Mouse (Mus musculus): Measurements from ENCODE around the gene Kcnc3. TPM values are rescaled to one million over a fixed set of nuclear protein-coding genes. Genes with fewer than 3 reads are reported as not detected.

Kcnc3 gene
- total RNA-seq, 4 experiments from 2014 or later, result 3.6 to 5.1 (median 4.5) TPM

- DNase-seq (ENCODE audit: low spot score in 2 of 2), result no peak
Observed at GRCm38 (mm10) chr7:44626966-44627365, 36.5 kb downstream of the Kcnc3 start.

GRCm38 (mm10) chr7:44628402-44629034 lies 38.1 kb downstream of the Kcnc3 start:
- DNase-seq (ENCODE audit: low spot score in 2 of 2), result no peak

GRCm38 (mm10) chr7:44630437-44630836 lies 40.0 kb downstream of the Kcnc3 start:
- no peak for DNase-seq (ENCODE audit: low spot score in 2 of 2)

DNA sequence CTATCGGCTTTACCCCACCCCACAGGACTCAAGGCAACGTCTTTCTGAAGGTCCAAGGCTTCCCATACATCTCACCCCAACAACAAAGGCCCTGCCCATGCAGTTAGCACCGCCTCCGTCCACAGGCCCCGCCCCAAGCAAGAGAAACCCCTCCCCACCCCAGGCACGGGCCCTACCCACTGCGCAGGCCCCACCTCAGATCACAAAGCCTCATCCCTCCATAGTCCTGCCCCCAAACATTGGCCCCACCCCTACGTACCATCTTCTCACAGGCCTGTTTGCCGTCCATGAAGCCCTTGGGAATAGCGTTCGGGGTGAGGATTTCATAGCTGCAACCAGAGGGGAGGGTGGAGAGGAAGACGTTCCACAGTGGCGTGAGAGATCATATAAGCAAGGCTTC lies 42.2 kb downstream of the Kcnc3 start:
- no peak for DNase-seq (ENCODE audit: low spot score in 2 of 2)

DNA sequence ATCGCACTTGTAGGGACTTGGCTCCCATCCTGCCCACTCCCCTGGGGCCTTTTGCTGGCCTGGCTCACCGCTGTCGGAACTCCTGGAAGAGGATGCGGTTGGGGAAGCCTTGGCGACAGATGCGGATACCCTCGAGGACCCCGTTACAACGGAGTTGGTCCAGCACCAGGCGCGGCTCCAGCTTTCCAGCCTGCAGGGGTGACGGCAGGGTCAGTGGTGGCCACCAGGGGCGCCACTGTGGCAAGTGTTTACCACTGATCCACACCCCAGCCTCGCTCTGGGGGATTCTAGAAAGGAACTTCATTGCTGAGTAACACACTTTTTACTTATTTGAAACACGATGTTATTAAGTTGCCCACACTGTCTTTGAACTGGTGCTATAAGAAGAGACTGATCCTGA lies 42.9 kb downstream of the Kcnc3 start:
- DNase-seq (ENCODE audit: low spot score in 2 of 2), result no peak

DNA sequence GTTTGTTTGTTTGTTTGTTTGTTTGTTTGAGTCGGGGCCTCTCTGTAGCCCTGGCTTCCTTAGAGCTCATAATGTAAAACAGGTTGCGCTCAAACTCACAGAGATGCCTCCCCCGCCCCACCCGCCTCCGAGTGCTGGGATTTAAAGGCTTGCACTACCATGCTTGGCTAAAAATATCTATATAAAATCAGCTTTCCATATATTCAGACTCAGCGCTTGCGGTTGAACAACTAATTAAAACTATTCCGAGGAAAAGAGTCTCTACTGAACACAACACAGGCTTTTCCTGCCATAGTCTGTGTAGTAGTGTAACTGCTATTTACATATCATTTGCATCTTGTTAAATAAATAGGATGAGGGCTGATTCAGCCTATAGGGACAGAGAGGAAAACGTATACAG lies 46.2 kb downstream of the Kcnc3 start:
- DNase-seq (ENCODE audit: low spot score in 2 of 2), result no peak

GRCm38 (mm10) chr7:44638663-44639062 lies 48.2 kb downstream of the Kcnc3 start:
- no peak for DNase-seq (ENCODE audit: low spot score in 2 of 2)

- no peak for DNase-seq (ENCODE audit: low spot score in 2 of 2)
Observed at GRCm38 (mm10) chr7:44640843-44641605, 50.6 kb downstream of the Kcnc3 start.

- no peak for DNase-seq (ENCODE audit: low spot score in 2 of 2)
Observed at GRCm38 (mm10) chr7:44641887-44642286, 51.4 kb downstream of the Kcnc3 start.

DNA sequence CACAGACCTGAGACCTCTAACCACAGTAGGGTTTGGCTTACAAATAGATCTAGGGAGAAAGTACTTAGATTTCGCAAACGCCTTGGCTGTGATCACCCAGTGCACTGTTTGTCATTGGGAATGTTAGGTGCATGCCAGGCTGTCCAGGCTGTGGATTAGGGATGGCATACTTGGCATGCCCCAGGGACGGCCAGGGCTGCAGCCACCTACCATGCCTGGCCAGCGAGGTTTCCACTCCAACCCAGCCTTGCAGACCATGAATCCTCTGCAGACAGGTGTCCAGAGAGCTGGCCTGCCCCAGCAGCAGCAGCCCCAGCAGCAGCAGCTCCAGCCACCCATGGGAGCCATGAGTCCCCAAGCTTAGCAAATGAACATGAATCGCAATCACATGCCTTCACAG lies 54.8 kb downstream of the Kcnc3 start:
- DNase-seq (ENCODE audit: low spot score in 2 of 2), result no peak

- DNase-seq (ENCODE audit: low spot score in 2 of 2), result no peak
Observed at GRCm38 (mm10) chr7:44645951-44646350, 55.5 kb downstream of the Kcnc3 start.

- DNase-seq (ENCODE audit: low spot score in 2 of 2), result peak in 1 of 2 experiments; percentile 49
Observed at GRCm38 (mm10) chr7:44647042-44647724, 56.7 kb downstream of the Kcnc3 start.

DNA sequence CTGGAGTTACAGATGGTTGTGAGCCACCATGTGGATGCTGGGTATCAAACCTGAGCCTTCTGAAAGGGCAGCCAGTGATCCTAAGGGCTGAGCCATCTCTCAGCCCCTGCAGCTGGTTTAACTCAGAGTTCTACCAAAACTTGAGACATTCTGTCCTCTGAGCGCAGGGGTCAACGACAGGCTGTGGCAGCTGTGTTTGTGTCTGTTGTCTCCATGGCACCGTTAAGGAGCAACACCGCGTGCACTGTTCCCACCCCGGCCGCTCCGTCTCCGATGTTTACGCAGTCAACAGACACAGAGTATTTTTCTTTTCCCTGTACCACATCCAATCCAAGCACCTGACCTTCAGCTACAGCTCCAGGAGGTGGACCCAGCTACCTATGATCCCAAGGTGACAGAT lies 57.3 kb downstream of the Kcnc3 start:
- DNase-seq (ENCODE audit: low spot score in 2 of 2), result no peak

DNA sequence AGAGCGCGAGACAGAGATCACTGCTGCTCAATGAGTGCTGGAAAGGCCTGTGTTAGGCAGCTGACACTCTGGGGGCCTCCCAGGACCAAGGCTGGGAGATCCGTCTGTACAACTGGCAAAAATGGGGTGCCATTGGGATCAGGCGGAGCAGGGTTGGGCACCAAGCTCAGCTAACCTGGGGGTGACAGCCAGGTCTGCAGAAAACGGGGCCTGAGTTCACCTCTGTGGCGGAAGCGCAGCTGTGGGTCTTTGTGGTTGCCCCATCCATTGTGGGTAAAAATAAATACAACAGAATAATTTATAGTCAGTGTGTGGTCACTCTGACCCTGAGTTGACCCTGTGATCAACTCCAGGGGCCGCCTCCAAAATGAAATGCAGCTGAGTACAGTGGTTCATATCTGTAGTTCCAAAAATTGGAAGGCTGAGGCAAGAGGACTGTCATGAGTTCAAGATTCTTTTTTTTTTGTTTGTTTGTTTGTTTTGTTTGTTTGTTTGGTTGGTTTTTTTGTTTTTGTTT lies 58.7 kb downstream of the Kcnc3 start:
- DNase-seq (ENCODE audit: low spot score in 2 of 2), result no peak

DNA sequence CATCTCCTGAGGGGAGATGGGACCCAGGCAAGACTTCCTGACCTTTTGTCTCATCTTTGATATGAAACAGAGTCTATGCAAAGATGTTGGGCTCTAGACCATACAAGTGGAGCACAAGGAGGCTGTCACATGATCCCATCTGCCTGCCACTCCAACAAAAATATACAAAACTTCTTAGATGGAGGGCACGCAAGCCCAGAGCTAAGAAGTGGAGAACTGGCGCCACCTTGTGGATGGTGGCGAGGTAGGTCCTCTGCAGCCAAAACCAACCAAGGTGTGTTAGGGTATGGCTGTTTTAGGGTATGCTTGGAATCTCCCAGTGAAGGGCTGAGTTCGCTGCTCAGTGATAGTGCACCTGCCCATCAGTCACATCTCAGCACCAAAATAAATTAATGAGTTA lies 59.5 kb downstream of the Kcnc3 start:
- no peak for DNase-seq (ENCODE audit: low spot score in 2 of 2)

GRCm38 (mm10) chr7:44651416-44651815 lies 61.0 kb downstream of the Kcnc3 start:
- no peak for DNase-seq (ENCODE audit: low spot score in 2 of 2)

GRCm38 (mm10) chr7:44653773-44654172 lies 63.3 kb downstream of the Kcnc3 start:
- DNase-seq (ENCODE audit: low spot score in 2 of 2), result no peak

Other genes starting within 250 kb of the Kcnc3 start
- 1 to 10 TPM; 3.2 to 7.0 (median 5.2) TPM for gene Syt3, start 206.6 kb upstream of the Kcnc3 start, total RNA-seq (2022)
- not detected for gene 1700008O03Rik, start 204.8 kb upstream of the Kcnc3 start, total RNA-seq (2022)
- gene Lrrc4b, start 161.6 kb upstream of the Kcnc3 start, total RNA-seq (2022), result under 1 TPM; 0.10 to 0.27 (median 0.11) TPM
- gene Aspdh, start 125.3 kb upstream of the Kcnc3 start, total RNA-seq (2022), result under 1 TPM in 1 of 4 experiments, not detected in 3; 0.29 TPM
- 10 to 100 TPM; 48.9 to 66.1 (median 56.3) TPM for gene Josd2, start 122.7 kb upstream of the Kcnc3 start, total RNA-seq (2022)
- 10 to 100 TPM; 48.6 to 53.7 (median 51.8) TPM for gene Emc10, start 94.1 kb upstream of the Kcnc3 start, total RNA-seq (2022)
- gene Fam71e1, start 94.1 kb upstream of the Kcnc3 start, total RNA-seq (2022), result 1 to 10 TPM; 3.4 to 5.4 (median 4.4) TPM
- gene Mybpc2, start 66.0 kb upstream of the Kcnc3 start, total RNA-seq (2022), result 1,000 to 10,000 TPM; 5,017 to 5,674 (median 5,484) TPM
- gene Spib, start 58.6 kb upstream of the Kcnc3 start, total RNA-seq (2022), result not detected
- 1 to 10 TPM; 4.6 to 5.9 (median 5.4) TPM for gene Pold1, start 41.8 kb upstream of the Kcnc3 start, total RNA-seq (2022)
- 10 to 100 TPM; 38.0 to 45.8 (median 40.1) TPM for gene Nr1h2, start 36.7 kb upstream of the Kcnc3 start, total RNA-seq (2022)
- gene Napsa, start 18.3 kb upstream of the Kcnc3 start, total RNA-seq (2022), result under 1 TPM in 3 of 4 experiments, not detected in 1; 0.22 to 0.46 (median 0.40) TPM
- 10 to 100 TPM; 38.7 to 58.3 (median 42.5) TPM for gene Myh14, start 80.2 kb downstream of the Kcnc3 start, total RNA-seq (2022)
- not detected for gene Izumo2, start 118.1 kb downstream of the Kcnc3 start, total RNA-seq (2022)
- gene Vrk3, start 157.7 kb downstream of the Kcnc3 start, total RNA-seq (2022), result 10 to 100 TPM; 19.9 to 23.5 (median 21.6) TPM
- under 1 TPM in 1 of 4 experiments, not detected in 3; 0.13 TPM for gene Zfp473, start 160.4 kb downstream of the Kcnc3 start, total RNA-seq (2022)
- gene Nup62, start 225.4 kb downstream of the Kcnc3 start, total RNA-seq (2022), result 10 to 100 TPM; 18.8 to 25.8 (median 22.7) TPM
- 1 to 10 TPM; 1.8 to 4.4 (median 2.6) TPM for gene Il4i1, start 225.7 kb downstream of the Kcnc3 start, total RNA-seq (2022)
- gene Atf5, start 226.0 kb downstream of the Kcnc3 start, total RNA-seq (2022), result 10 to 100 TPM; 71.2 to 97.1 (median 77.4) TPM

Measured in gastrocnemius, adult 8-10 months (tissue).